Mouse (Mus musculus) gastrocnemius, postnatal 25 days (tissue): ENCODE measurements around the gene Myh3. TPM values are rescaled to one million over a fixed set of nuclear protein-coding genes. Genes with fewer than 3 reads are reported as not detected.

Experiments
- DNase-seq: peaks from one replicate; pipeline ENCODE4 v3.0.0; 2022
- total RNA-seq, 2 experiments: library from RNA; stranded (reverse); gene quantifications; 1 replicate in 1 of 2; 2 replicates in 1 of 2; pipeline ENCODE4 v1.2.3; 2021

Myh3 gene
- total RNA-seq, 2 experiments from 2014 or later, result 11.9 to 13.1 TPM

- peak; percentile 82 for DNase-seq
These were observed 27.6 kb downstream of the Myh3 start for GRCm38 (mm10) chr11:67105689-67106088.

GRCm38 (mm10) chr11:67106973-67107372 lies 28.9 kb downstream of the Myh3 start:
- peak; percentile 3 for DNase-seq

GRCm38 (mm10) chr11:67110168-67110948 lies 32.3 kb downstream of the Myh3 start:
- DNase-seq, result peak; percentile 59

- no peak for DNase-seq
These were observed 34.1 kb downstream of the Myh3 start for GRCm38 (mm10) chr11:67112019-67112850.

GRCm38 (mm10) chr11:67112851-67113202 lies 34.7 kb downstream of the Myh3 start:
- no peak for DNase-seq

- DNase-seq, result no peak
These were observed 35.3 kb downstream of the Myh3 start for GRCm38 (mm10) chr11:67113381-67113780.

GRCm38 (mm10) chr11:67114261-67114660 lies 36.2 kb downstream of the Myh3 start:
- no peak for DNase-seq

- peak; percentile 86 for DNase-seq
These were observed 36.8 kb downstream of the Myh3 start for GRCm38 (mm10) chr11:67114901-67115300.

GRCm38 (mm10) chr11:67116725-67117124 lies 38.6 kb downstream of the Myh3 start:
- no peak for DNase-seq

- peak; percentile 84 for DNase-seq
These were observed 41.5 kb downstream of the Myh3 start for GRCm38 (mm10) chr11:67119539-67120070.

GRCm38 (mm10) chr11:67120697-67121294 lies 42.7 kb downstream of the Myh3 start:
- peak; percentile 90 for DNase-seq

GRCm38 (mm10) chr11:67124943-67125342 lies 46.8 kb downstream of the Myh3 start:
- no peak for DNase-seq

GRCm38 (mm10) chr11:67125361-67125760 lies 47.3 kb downstream of the Myh3 start:
- DNase-seq, result peak; percentile 80

- no peak for DNase-seq
These were observed 55.4 kb downstream of the Myh3 start for GRCm38 (mm10) chr11:67133526-67133925.

- no peak for DNase-seq
These were observed 56.6 kb downstream of the Myh3 start for GRCm38 (mm10) chr11:67134654-67135053.

GRCm38 (mm10) chr11:67135532-67135931 lies 57.4 kb downstream of the Myh3 start:
- DNase-seq, result no peak

- peak; percentile 49 for DNase-seq
These were observed 61.5 kb downstream of the Myh3 start for GRCm38 (mm10) chr11:67139556-67139955.

- no peak for DNase-seq
These were observed 62.1 kb downstream of the Myh3 start for GRCm38 (mm10) chr11:67140175-67140574.

- DNase-seq, result peak; percentile 37
These were observed 62.9 kb downstream of the Myh3 start for GRCm38 (mm10) chr11:67141031-67141430.

- DNase-seq, result peak; percentile 23
These were observed 63.9 kb downstream of the Myh3 start for GRCm38 (mm10) chr11:67142047-67142446.

GRCm38 (mm10) chr11:67143065-67143464 lies 65.0 kb downstream of the Myh3 start:
- no peak for DNase-seq

- DNase-seq, result no peak
These were observed 65.9 kb downstream of the Myh3 start for GRCm38 (mm10) chr11:67143863-67144498.
